Mouse (Mus musculus): Measurements from ENCODE around the gene Lingo2.

DNA sequence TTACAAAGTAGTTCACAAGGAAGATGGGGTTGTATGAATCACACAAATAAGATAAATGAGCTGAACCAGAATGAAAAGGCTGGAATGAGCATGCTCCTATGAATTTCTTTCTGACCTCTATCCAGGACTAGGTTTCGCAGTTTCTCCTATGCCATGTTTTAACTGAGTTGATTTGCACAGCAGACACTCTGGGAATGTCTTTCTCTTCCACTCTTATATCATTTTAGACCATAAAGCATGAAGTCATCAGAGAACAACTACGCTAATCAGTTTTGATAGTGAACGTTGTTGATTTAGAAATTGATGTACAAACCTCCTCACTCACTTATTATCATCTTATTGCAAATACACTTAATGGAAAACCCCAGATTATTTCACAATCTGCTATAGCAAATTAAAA lies 61.2 kb downstream of the Lingo2 start:
- TF ChIP-seq GATA1 (IDR thresholded peaks at IDR 0.05; ENCODE audit: borderline replicate concordance, low read length) (no peak), FLI1 (IDR thresholded peaks at IDR 0.05; ENCODE audit: low read length) (no peak)

All from megakaryocyte, embryonic 14.5 days (primary cell).